Mouse (Mus musculus): ENCODE measurements around the gene Gtpbp1.

DNA sequence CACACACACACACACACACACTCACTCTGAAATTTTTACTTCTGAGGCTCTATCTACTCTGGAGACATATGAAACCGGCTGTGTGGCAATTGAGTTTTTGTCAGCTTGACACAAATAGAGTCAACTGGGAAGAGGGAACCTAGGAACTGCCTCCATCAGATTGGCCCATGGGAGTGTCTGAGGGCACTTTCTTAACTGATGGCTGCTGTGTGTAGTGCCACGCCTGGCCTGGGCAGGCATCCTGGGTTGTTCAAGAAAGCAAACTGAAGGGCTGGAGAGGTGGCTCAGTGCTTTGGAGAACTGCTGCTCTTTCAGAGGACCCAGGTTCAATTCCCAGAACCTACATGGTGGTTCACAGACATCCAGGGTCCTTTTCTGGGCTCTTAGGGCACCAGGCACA, 45.2 kb upstream of the Gtpbp1 start:
- TF ChIP-seq CTCF (conservative IDR thresholded peaks at IDR 0.05 in 1 of 2, IDR thresholded peaks at IDR 0.05 in 1 of 2; ENCODE audit: low read depth in 2 of 2, low read length in 2 of 2) (no peak), ZC3H11A (IDR thresholded peaks at IDR 0.05; ENCODE audit: low read depth, low read length) (no peak), E2F4 (IDR thresholded peaks at IDR 0.05; ENCODE audit: insufficient replicate concordance, low read depth, low read length) (no peak)

Data from CH12.LX (cell line).